Mouse (Mus musculus): ENCODE data around the gene Hoxc6.

DNA sequence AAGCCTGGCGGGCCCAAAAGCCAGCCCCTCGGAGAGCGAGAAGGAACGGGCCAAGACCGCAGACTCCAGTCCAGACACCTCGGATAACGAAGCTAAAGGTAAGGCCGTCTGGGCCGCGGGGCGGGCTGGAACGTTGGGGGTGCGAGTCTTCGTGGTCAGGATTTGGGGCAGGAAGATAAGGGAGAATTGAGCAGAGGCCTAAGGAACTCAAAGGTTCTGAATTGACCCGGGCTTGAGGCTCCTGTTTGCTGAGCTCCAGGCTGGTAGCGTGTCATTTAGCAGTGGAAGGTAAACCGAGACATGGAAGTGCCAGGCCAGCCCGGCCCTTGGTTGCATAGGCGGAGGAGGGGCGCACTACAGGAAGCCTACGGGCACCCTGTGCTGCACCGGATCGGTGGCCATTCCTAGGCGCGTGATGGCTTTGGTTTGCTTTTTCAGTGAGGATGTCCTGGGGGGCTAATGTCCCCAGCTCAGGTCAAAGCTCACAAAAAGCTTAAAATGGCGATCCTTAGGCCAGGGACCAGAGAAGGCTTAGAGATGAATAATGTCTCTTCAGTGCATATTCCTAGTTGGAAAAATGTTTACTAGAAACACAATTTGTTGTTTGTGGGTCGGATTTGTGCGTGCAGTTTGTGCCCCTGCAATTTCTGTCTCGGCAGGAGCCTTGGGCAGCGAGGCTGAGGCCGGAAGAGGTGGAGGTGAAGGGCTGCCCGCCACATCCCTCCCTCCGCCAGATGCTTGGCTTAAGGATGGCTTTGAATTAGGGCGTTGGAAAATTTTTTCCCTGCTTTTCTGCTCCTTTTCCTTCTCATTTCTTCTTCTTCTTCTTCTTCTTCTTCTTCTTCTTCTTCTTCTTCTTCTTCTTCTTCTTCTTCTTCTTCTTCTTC lies 30.3 kb upstream of the Hoxc6 start:
- TF ChIP-seq POLR2A (IDR thresholded peaks at IDR 0.05; ENCODE audit: borderline replicate concordance, insufficient read depth, low read length), result no peak
- TF ChIP-seq CTCF (IDR thresholded peaks at IDR 0.05; ENCODE audit: borderline replicate concordance, insufficient read depth, low read depth, low read length), result no peak

Measured in cerebellum, adult 2 months (tissue).